Mouse (Mus musculus) embryonic facial prominence, embryonic 12.5 days (tissue): Measurements from ENCODE around the gene Pabpc1l. TPM values are rescaled to one million over a fixed set of nuclear protein-coding genes. Genes with fewer than 3 reads are reported as not detected.

ENCODE experiments used
- ATAC-seq: fragments of 200-750 bp; cut with Nextera tagmentation; 2 replicates; pipeline ENCODE4 v1.8.0; 2017; ENCODE audit not compliant: insufficient number of reproducible peaks, insufficient read depth, low FRiP score, low TSS enrichment
- H3K27ac ChIP-seq: fragments of 300-500 bp; sonication (generic); 2 replicates; pipeline ENCODE4 v1.5.1; 2016; ENCODE audit warnings: mild to moderate bottlenecking
- H3K27me3 ChIP-seq: fragments of 300-500 bp; sonication (generic); 2 replicates; pipeline ENCODE4 v1.6.1; 2016; ENCODE audit warnings: mild to moderate bottlenecking, moderate library complexity
- H3K36me3 ChIP-seq: fragments of 300-500 bp; sonication (generic); 2 replicates; pipeline ENCODE4 v1.6.1; 2016; ENCODE audit warnings: mild to moderate bottlenecking
- H3K4me1 ChIP-seq: fragments of 300-500 bp; sonication (generic); 2 replicates; pipeline ENCODE4 v1.6.1; 2016
- H3K4me2 ChIP-seq: fragments of 300-500 bp; sonication (generic); replicated peaks from 2 replicates; pipeline ENCODE4 v1.6.1; 2016; ENCODE audit warnings: mild to moderate bottlenecking, moderate library complexity
- H3K4me3 ChIP-seq: fragments of 300-500 bp; sonication (generic); 2 replicates; pipeline ENCODE4 v1.5.1; 2016; ENCODE audit warnings: mild to moderate bottlenecking
- H3K9ac ChIP-seq: fragments of 300-500 bp; sonication (generic); 2 replicates; pipeline ENCODE4 v1.6.1; 2016; ENCODE audit warnings: mild to moderate bottlenecking, moderate library complexity
- H3K9me3 ChIP-seq: fragments of 300-500 bp; sonication (generic); 2 replicates; pipeline ENCODE4 v1.6.1; 2016; ENCODE audit warnings: mild to moderate bottlenecking, moderate library complexity
- WGBS: fragments of 180-500 bp; shearing (Covaris S2); methylation state at CpG from one replicate; pipeline ENCODE4 v1.1.7; 2016; 5-methylcytosine and 5-hydroxymethylcytosine counted together
- polyA plus RNA-seq: library from polyadenylated mRNA; unstranded; fragments of >200 nt; fragmentation: Nextera tagmentation; extraction: Ambion mirVana; gene quantifications from 2 replicates; pipeline ENCODE4 v1.2.1, GENCODE M21; 2016

Gene Pabpc1l
- polyA plus RNA-seq, 1 experiment from 2014 or later: 2.4 TPM

GRCm38 (mm10) chr2:164073120-164073519 lies 47.9 kb downstream of the Pabpc1l start:
- Histone ChIP-seq H3K27ac (no peak overlapping the region), H3K4me1 (peaks cover 29% of the 10 kb centered on the region), H3K36me3 (no peaks in the 10 kb centered on the region), H3K4me2 (no peak overlapping the region), H3K9ac (no peak overlapping the region), H3K4me3 (no peak overlapping the region), H3K9me3 (no peaks in the 10 kb centered on the region), H3K27me3 (no peaks in the 10 kb centered on the region)
- 82% methylated on average over 7 of the region's 7 CpGs for WGBS
- no peak for ATAC-seq

- Histone ChIP-seq H3K4me3 (peak overlapping the region; percentile 87), H3K9ac (peak overlapping the region; percentile 69), H3K4me2 (peak overlapping the region; percentile 86), H3K27me3 (no peaks in the 10 kb centered on the region), H3K9me3 (no peaks in the 10 kb centered on the region), H3K27ac (peak overlapping the region; percentile 50; the same call in 1 of the 2 replicates), H3K36me3 (no peaks in the 10 kb centered on the region), H3K4me1 (peaks cover 22% of the 10 kb centered on the region)
- ATAC-seq: peak; percentile 71
- under 1% methylated on average over 48 of the region's 48 CpGs for WGBS
These were observed 48.8 kb downstream of the Pabpc1l start for GRCm38 (mm10) chr2:164073918-164074578.

- peak overlapping the region; percentile 69; the same call in 1 of the 2 replicates for H3K9ac ChIP-seq
- WGBS: 43% methylated on average over 5 of the region's 5 CpGs
These were observed 49.8 kb downstream of the Pabpc1l start for GRCm38 (mm10) chr2:164075088-164075487.

GRCm38 (mm10) chr2:164076874-164077425 lies 51.7 kb downstream of the Pabpc1l start:
- WGBS: 88% methylated on average over 8 of the region's 8 CpGs
- no peak for ATAC-seq

More at GRCm38 (mm10) chr2:164075088-164075487, 49.8 kb downstream of the Pabpc1l start:
- Histone ChIP-seq H3K27ac (no peak overlapping the region), H3K9me3 (no peaks in the 10 kb centered on the region), H3K4me1 (peaks cover 12% of the 10 kb centered on the region), H3K36me3 (peaks cover 6% of the 10 kb centered on the region; the same call in 1 of the 2 replicates), H3K4me2 (peak overlapping the region; percentile 86), H3K27me3 (no peaks in the 10 kb centered on the region), H3K4me3 (peak overlapping the region; percentile 87)
- ATAC-seq: no peak

GRCm38 (mm10) chr2:164077875-164078274 lies 52.6 kb downstream of the Pabpc1l start:
- Histone ChIP-seq H3K27me3 (no peaks in the 10 kb centered on the region), H3K27ac (no peak overlapping the region), H3K4me3 (no peak overlapping the region), H3K4me2 (no peak overlapping the region), H3K4me1 (peaks cover 11% of the 10 kb centered on the region), H3K36me3 (peaks cover 31% of the 10 kb centered on the region), H3K9ac (no peak overlapping the region), H3K9me3 (no peaks in the 10 kb centered on the region)
- 86% methylated on average over 5 of the region's 5 CpGs for WGBS
- no peak for ATAC-seq

More at GRCm38 (mm10) chr2:164076874-164077425, 51.7 kb downstream of the Pabpc1l start:
- Histone ChIP-seq H3K4me3 (no peak overlapping the region), H3K27ac (no peak overlapping the region), H3K27me3 (no peaks in the 10 kb centered on the region), H3K4me1 (peaks cover 11% of the 10 kb centered on the region), H3K9ac (no peak overlapping the region), H3K4me2 (no peak overlapping the region), H3K36me3 (peaks cover 24% of the 10 kb centered on the region; the same call in 1 of the 2 replicates), H3K9me3 (no peaks in the 10 kb centered on the region)

GRCm38 (mm10) chr2:164079488-164079887 lies 54.2 kb downstream of the Pabpc1l start:
- H3K27ac ChIP-seq: no peak overlapping the region
- H3K9ac ChIP-seq: no peak overlapping the region
- no peaks in the 10 kb centered on the region for H3K27me3 ChIP-seq
- no peak for ATAC-seq
- no peak overlapping the region for H3K4me2 ChIP-seq
- H3K9me3 ChIP-seq: no peaks in the 10 kb centered on the region
- WGBS: 93% methylated on average over 6 of the region's 6 CpGs
- H3K4me3 ChIP-seq: no peak overlapping the region
- peaks cover 46% of the 10 kb centered on the region for H3K36me3 ChIP-seq
- H3K4me1 ChIP-seq: peaks cover 11% of the 10 kb centered on the region

GRCm38 (mm10) chr2:164081577-164081976 lies 56.3 kb downstream of the Pabpc1l start:
- WGBS: 93% methylated on average over 10 of the region's 10 CpGs
- Histone ChIP-seq H3K9ac (no peak overlapping the region), H3K36me3 (peaks cover 57% of the 10 kb centered on the region)

GRCm38 (mm10) chr2:164082175-164082574 lies 56.9 kb downstream of the Pabpc1l start:
- no peak overlapping the region for H3K9ac ChIP-seq
- no peak overlapping the region for H3K4me3 ChIP-seq
- H3K4me2 ChIP-seq: no peak overlapping the region
- no peak for ATAC-seq
- no peak overlapping the region for H3K27ac ChIP-seq
- 87% methylated on average over 10 of the region's 10 CpGs for WGBS
- H3K4me1 ChIP-seq: no peaks in the 10 kb centered on the region
- H3K36me3 ChIP-seq: peaks cover 63% of the 10 kb centered on the region
- H3K27me3 ChIP-seq: no peaks in the 10 kb centered on the region
- H3K9me3 ChIP-seq: no peaks in the 10 kb centered on the region

More at GRCm38 (mm10) chr2:164081577-164081976, 56.3 kb downstream of the Pabpc1l start:
- H3K9me3 ChIP-seq: no peaks in the 10 kb centered on the region
- no peaks in the 10 kb centered on the region for H3K27me3 ChIP-seq
- no peak for ATAC-seq
- no peak overlapping the region for H3K4me3 ChIP-seq
- no peak overlapping the region for H3K4me2 ChIP-seq
- H3K4me1 ChIP-seq: no peaks in the 10 kb centered on the region
- H3K27ac ChIP-seq: no peak overlapping the region

GRCm38 (mm10) chr2:164083609-164084341 lies 58.5 kb downstream of the Pabpc1l start:
- 89% methylated on average over 19 of the region's 19 CpGs for WGBS
- no peaks in the 10 kb centered on the region for H3K9me3 ChIP-seq
- no peak overlapping the region for H3K4me2 ChIP-seq
- H3K4me3 ChIP-seq: no peak overlapping the region
- no peak for ATAC-seq
- H3K36me3 ChIP-seq: peaks cover 71% of the 10 kb centered on the region
- H3K9ac ChIP-seq: no peak overlapping the region
- H3K27ac ChIP-seq: no peak overlapping the region
- no peaks in the 10 kb centered on the region for H3K4me1 ChIP-seq
- H3K27me3 ChIP-seq: no peaks in the 10 kb centered on the region

- peaks cover 76% of the 10 kb centered on the region for H3K36me3 ChIP-seq
- no peaks in the 10 kb centered on the region for H3K9me3 ChIP-seq
- no peak overlapping the region for H3K27ac ChIP-seq
- 91% methylated on average over 7 of the region's 7 CpGs for WGBS
- no peak overlapping the region for H3K4me2 ChIP-seq
- no peaks in the 10 kb centered on the region for H3K27me3 ChIP-seq
- no peaks in the 10 kb centered on the region for H3K4me1 ChIP-seq
- ATAC-seq: no peak
- no peak overlapping the region for H3K4me3 ChIP-seq
- no peak overlapping the region for H3K9ac ChIP-seq
These were observed 59.1 kb downstream of the Pabpc1l start for GRCm38 (mm10) chr2:164084342-164084700.

GRCm38 (mm10) chr2:164087416-164088017 lies 62.3 kb downstream of the Pabpc1l start:
- ATAC-seq: no peak
- Histone ChIP-seq H3K4me2 (no peak overlapping the region), H3K4me1 (no peaks in the 10 kb centered on the region), H3K9me3 (no peaks in the 10 kb centered on the region), H3K27ac (no peak overlapping the region), H3K36me3 (peaks cover 62% of the 10 kb centered on the region), H3K27me3 (no peaks in the 10 kb centered on the region), H3K4me3 (no peak overlapping the region), H3K9ac (no peak overlapping the region)
- 86% methylated on average over 6 of the region's 6 CpGs for WGBS
